Mouse (Mus musculus): ENCODE results near the gene Thrap3.

DNA sequence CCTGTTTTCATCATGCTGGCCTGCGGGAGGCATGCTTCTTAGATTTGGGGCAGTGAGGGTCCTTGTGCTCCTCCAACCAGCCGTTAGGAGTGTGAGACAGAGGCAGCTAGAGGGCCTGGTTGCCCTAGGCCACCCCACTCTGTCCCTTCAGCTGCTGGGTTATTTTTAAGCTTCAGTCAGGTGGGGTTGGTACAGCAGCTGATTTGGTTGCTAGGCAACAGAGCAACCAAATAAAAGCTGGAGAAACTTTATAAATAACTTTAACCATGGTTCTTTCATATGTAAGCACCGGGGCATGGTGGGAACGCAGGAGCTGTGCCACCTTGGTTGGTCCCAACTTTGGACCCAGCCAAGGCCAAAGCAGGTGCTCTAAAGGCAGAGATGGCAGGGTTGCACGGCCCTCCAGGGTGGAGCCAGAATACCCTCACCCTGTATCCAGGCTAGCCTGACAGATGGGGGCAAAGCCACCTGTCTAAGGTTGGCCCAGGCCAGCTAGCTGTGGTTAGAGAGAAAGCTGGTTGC lies 35.2 kb upstream of the Thrap3 start:
- TF ChIP-seq POLR2A (IDR thresholded peaks at IDR 0.05; ENCODE audit: borderline replicate concordance, extremely low read depth, insufficient read depth, insufficient read length, poor library complexity, severe bottlenecking) (no peak), CTCF (IDR thresholded peaks at IDR 0.05; ENCODE audit: borderline replicate concordance, extremely low read depth, insufficient read depth, insufficient read length) (no peak)
